Mouse (Mus musculus): ENCODE data around the gene Vmn1r183. TPM values are rescaled to one million over a fixed set of nuclear protein-coding genes. Genes with fewer than 3 reads are reported as not detected.
A peak's percentile ranks its signal among the peaks of the same experiment; 100 is the strongest.

Gene Vmn1r183
- polyA plus RNA-seq, 1 experiment from 2014 or later = not detected

- peak; percentile 94 for ATAC-seq (ENCODE audit: borderline replicate concordance, extremely low read depth, low FRiP score, low TSS enrichment)
- WGBS = 1% methylated on average over 23 of the region's 23 CpGs
Observed at GRCm38 (mm10) chr7:24112156-24112856, 59.3 kb downstream of the Vmn1r183 start, which contains the start of gene Zfp112. Zfp112 (plus strand) TSS chr7:24112314.

GRCm38 (mm10) chr7:24113001-24113400 lies 59.9 kb downstream of the Vmn1r183 start:
- peaks cover 15% of the 10 kb centered on the region for H3K36me3 ChIP-seq
- ATAC-seq (ENCODE audit: borderline replicate concordance, extremely low read depth, low FRiP score, low TSS enrichment) = peak; percentile 31; the same call in 1 of the 2 replicates
- peak overlapping the region; percentile 61 for H3K4me3 ChIP-seq
- peak overlapping the region; percentile 78 for H3K4me2 ChIP-seq
- peak overlapping the region; percentile 82 for H3K27ac ChIP-seq
- no peaks in the 10 kb centered on the region for H3K27me3 ChIP-seq
- H3K9me3 ChIP-seq = peaks cover 9% of the 10 kb centered on the region; the same call in 1 of the 2 replicates
- 15% methylated on average over 12 of the region's 12 CpGs for WGBS
- no peaks in the 10 kb centered on the region for H3K4me1 ChIP-seq
- H3K9ac ChIP-seq = peak overlapping the region; percentile 65

More at GRCm38 (mm10) chr7:24112156-24112856, 59.3 kb downstream of the Vmn1r183 start, which contains the start of gene Zfp112:
- Histone ChIP-seq H3K4me2 (peak within 1 kb of the TSS; percentile 78), H3K4me1 (no peaks in the 10 kb centered on the region), H3K27me3 (no peaks in the 10 kb centered on the region), H3K4me3 (peak within 1 kb of the TSS; percentile 61), H3K36me3 (peaks cover 22% of the 10 kb centered on the region), H3K9me3 (peaks cover 14% of the 10 kb centered on the region; the same call in 1 of the 2 replicates), H3K27ac (peak within 1 kb of the TSS; percentile 82), H3K9ac (peak within 1 kb of the TSS; percentile 65)

Other genes starting within 250 kb of the Vmn1r183 start
- gene Vmn1r175, start 242.6 kb upstream of the Vmn1r183 start, polyA plus RNA-seq (2015; fragmentation: Nextera tagmentation; extraction: Ambion mirVana) = not detected in 2 replicates
- not detected in 2 replicates for gene Vmn1r176, start 215.9 kb upstream of the Vmn1r183 start, polyA plus RNA-seq (2015; fragmentation: Nextera tagmentation; extraction: Ambion mirVana)
- not detected in 2 replicates for gene Vmn1r177, start 186.8 kb upstream of the Vmn1r183 start, polyA plus RNA-seq (2015; fragmentation: Nextera tagmentation; extraction: Ambion mirVana)
- gene Vmn1r178, start 161.2 kb upstream of the Vmn1r183 start, polyA plus RNA-seq (2015; fragmentation: Nextera tagmentation; extraction: Ambion mirVana) = not detected in 2 replicates
- gene Vmn1r179, start 126.3 kb upstream of the Vmn1r183 start, polyA plus RNA-seq (2015; fragmentation: Nextera tagmentation; extraction: Ambion mirVana) = not detected in 2 replicates
- not detected in 2 replicates for gene Vmn1r180, start 102.6 kb upstream of the Vmn1r183 start, polyA plus RNA-seq (2015; fragmentation: Nextera tagmentation; extraction: Ambion mirVana)
- gene Vmn1r181, start 78.6 kb upstream of the Vmn1r183 start, polyA plus RNA-seq (2015; fragmentation: Nextera tagmentation; extraction: Ambion mirVana) = not detected in 2 replicates
- not detected in 2 replicates for gene V1rd19, start 51.6 kb upstream of the Vmn1r183 start, polyA plus RNA-seq (2015; fragmentation: Nextera tagmentation; extraction: Ambion mirVana)
- 18.3 and 19.6 TPM in 2 replicates for gene Zfp180, start 28.7 kb downstream of the Vmn1r183 start, polyA plus RNA-seq (2015; fragmentation: Nextera tagmentation; extraction: Ambion mirVana)
- 4.5 and 6.3 TPM in 2 replicates for gene Zfp112, start 59.1 kb downstream of the Vmn1r183 start, polyA plus RNA-seq (2015; fragmentation: Nextera tagmentation; extraction: Ambion mirVana)
- gene Zfp235, start 80.9 kb downstream of the Vmn1r183 start, polyA plus RNA-seq (2015; fragmentation: Nextera tagmentation; extraction: Ambion mirVana) = 16.6 and 18.5 TPM in 2 replicates
- gene Zfp114, start 121.8 kb downstream of the Vmn1r183 start, polyA plus RNA-seq (2015; fragmentation: Nextera tagmentation; extraction: Ambion mirVana) = 5.7 and 6.4 TPM in 2 replicates
- gene Zfp111, start 158.2 kb downstream of the Vmn1r183 start, polyA plus RNA-seq (2015; fragmentation: Nextera tagmentation; extraction: Ambion mirVana) = 10.5 and 12.4 TPM in 2 replicates
- 5.1 and 6.5 TPM in 2 replicates for gene Zfp109, start 184.3 kb downstream of the Vmn1r183 start, polyA plus RNA-seq (2015; fragmentation: Nextera tagmentation; extraction: Ambion mirVana)
- 3.8 and 3.9 TPM in 2 replicates for gene Zfp108, start 201.5 kb downstream of the Vmn1r183 start, polyA plus RNA-seq (2015; fragmentation: Nextera tagmentation; extraction: Ambion mirVana)
- gene Zfp93, start 217.2 kb downstream of the Vmn1r183 start, polyA plus RNA-seq (2015; fragmentation: Nextera tagmentation; extraction: Ambion mirVana) = 8.7 and 9.3 TPM in 2 replicates
- gene Zfp61, start 248.0 kb downstream of the Vmn1r183 start, polyA plus RNA-seq (2015; fragmentation: Nextera tagmentation; extraction: Ambion mirVana) = 36.2 and 37.9 TPM in 2 replicates